Mouse (Mus musculus) megakaryocyte, embryonic 14.5 days (primary cell): ENCODE data around the gene Aym1.

Experiments used
- FLI1 ChIP-seq: IDR thresholded peaks from 2 replicates; pipeline ENCODE4 v1.6.1; 2012; ENCODE audit warnings: low read length, inconsistent platforms, mixed read lengths
- GATA1 ChIP-seq: IDR thresholded peaks from 3 replicates; pipeline ENCODE4 v1.6.1; 2012; ENCODE audit warnings: mixed read lengths, low read length, inconsistent platforms, borderline replicate concordance

- TF ChIP-seq GATA1, result no peak
- TF ChIP-seq FLI1, result no peak
Observed at GRCm38 (mm10) chr5:113309491-113310376, 47.4 kb upstream of the Aym1 start.
